Mouse (Mus musculus): ENCODE results near the gene Cbfa2t3.

DNA sequence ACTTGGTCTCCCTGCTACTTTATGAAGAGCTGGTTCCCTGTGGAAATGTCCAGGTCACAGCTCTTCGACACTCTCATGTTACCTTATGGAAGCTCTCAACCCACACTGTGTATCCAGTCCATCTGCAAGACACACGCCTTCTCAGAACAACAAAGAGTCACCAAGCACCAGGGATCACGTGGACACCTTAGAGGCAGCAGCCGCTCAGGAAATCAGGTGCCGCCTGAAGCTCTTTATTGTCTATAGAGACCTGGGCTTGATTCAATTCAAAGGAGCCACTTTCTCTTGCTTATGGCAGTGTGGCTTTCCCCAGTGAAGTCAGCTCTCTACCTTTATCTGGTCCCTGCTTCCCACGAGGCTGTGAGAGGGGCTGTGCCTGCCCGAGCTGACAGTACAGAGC, 18.7 kb downstream of the Cbfa2t3 start:
- TF ChIP-seq POLR2A (IDR thresholded peaks at IDR 0.05; ENCODE audit: borderline replicate concordance, control insufficient read depth, low read depth, low read length) (no peak), CTCF (IDR thresholded peaks at IDR 0.05; ENCODE audit: control insufficient read depth, insufficient read depth, low read length) (no peak)
